Mouse (Mus musculus) kidney, adult 2 months (tissue): ENCODE measurements around the gene Maml3.

Source experiments
- CTCF ChIP-seq: fragments of 200-500 bp; conservative IDR thresholded peaks from 2 replicates; pipeline ENCODE4 v1.5.1; 2011; ENCODE audit warnings: low read depth, mild to moderate bottlenecking, control low read depth, low read length, moderate library complexity, mixed read lengths; ENCODE audit not compliant: insufficient read depth, insufficient read length
- POLR2A ChIP-seq: fragments of 200-500 bp; IDR thresholded peaks from one replicate; pipeline ENCODE4 v1.6.1; 2011; ENCODE audit warnings: low read depth, low read length, control low read depth

- no peak for TF ChIP-seq CTCF
- TF ChIP-seq POLR2A: no peak
These were observed 14.5 kb downstream of the Maml3 start for GRCm38 (mm10) chr3:52090230-52090873.
